Mouse (Mus musculus): ENCODE data around the gene Ren1.
"Not testable (repeated sequence)": the region's sequence is repeated elsewhere in the genome, so short reads cannot be mapped to it uniquely, and the experiment has no call there.

Gene Ren1

DNA sequence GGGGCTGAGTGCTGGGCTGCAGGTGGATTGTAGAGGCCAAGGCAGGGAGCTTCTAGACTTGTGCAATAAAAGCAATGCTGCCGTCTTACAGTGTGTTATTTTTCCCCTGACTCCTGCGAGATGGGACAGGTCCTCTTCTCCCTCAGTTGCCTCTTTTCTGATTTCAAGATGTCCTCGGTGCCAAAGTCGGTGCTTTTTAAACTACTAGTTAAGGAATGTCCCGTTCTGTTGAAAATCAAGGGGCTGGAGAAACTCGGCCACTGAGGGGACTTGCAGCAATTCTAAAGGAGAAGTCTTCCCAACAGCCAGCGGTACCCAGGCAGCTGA is 20.7 kb upstream of the Ren1 start:
- Histone ChIP-seq H3K4me3 (replicated peaks; ENCODE audit: low read length) (peak overlapping the region; percentile 78), H3K4me1 (replicated peaks; ENCODE audit: low read depth, low read length) (peaks cover 38% of the 10 kb centered on the region), H3K9me3 (ENCODE audit: low read length) (peaks cover 8% of the 10 kb centered on the region; the same call in 1 of the 2 replicates), H3K27me3 (ENCODE audit: insufficient read depth, low read length) (peaks cover 31% of the 10 kb centered on the region), H3K36me3 (ENCODE audit: insufficient read depth, low read length) (no peaks in the 10 kb centered on the region)
- TF ChIP-seq CTCF (conservative IDR thresholded peaks at IDR 0.05; ENCODE audit: low read length) (no peak), POU5F1 (IDR thresholded peaks at IDR 0.05; ENCODE audit: borderline replicate concordance, low read length) (no peak), NANOG (IDR thresholded peaks at IDR 0.05; ENCODE audit: borderline replicate concordance, low read length) (no peak)

DNA sequence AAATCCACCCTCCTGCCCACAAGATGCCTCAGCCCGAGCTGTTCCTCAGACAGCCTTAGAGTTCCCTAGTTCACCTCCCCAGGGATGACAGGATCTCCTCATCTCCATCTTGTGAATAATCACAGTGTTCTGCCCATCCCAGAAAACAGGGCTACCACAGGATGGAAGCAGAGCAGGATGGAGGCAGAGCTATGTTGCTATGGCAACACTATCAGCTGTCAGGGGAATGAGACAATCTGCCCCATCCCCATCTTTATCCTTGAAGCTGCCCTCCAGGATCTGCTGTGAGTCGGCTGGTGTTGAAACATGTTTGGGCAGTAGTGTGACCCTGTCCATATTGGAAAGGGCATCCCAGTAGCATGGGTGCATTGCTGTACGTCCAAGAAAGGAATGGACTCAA is 19.2 kb upstream of the Ren1 start:
- TF ChIP-seq POU5F1 (IDR thresholded peaks at IDR 0.05; ENCODE audit: borderline replicate concordance, low read length) (no peak), CTCF (conservative IDR thresholded peaks at IDR 0.05; ENCODE audit: low read length) (no peak), NANOG (IDR thresholded peaks at IDR 0.05; ENCODE audit: borderline replicate concordance, low read length) (no peak)
- peaks cover 32% of the 10 kb centered on the region for H3K4me1 ChIP-seq (replicated peaks; ENCODE audit: low read depth, low read length)

DNA sequence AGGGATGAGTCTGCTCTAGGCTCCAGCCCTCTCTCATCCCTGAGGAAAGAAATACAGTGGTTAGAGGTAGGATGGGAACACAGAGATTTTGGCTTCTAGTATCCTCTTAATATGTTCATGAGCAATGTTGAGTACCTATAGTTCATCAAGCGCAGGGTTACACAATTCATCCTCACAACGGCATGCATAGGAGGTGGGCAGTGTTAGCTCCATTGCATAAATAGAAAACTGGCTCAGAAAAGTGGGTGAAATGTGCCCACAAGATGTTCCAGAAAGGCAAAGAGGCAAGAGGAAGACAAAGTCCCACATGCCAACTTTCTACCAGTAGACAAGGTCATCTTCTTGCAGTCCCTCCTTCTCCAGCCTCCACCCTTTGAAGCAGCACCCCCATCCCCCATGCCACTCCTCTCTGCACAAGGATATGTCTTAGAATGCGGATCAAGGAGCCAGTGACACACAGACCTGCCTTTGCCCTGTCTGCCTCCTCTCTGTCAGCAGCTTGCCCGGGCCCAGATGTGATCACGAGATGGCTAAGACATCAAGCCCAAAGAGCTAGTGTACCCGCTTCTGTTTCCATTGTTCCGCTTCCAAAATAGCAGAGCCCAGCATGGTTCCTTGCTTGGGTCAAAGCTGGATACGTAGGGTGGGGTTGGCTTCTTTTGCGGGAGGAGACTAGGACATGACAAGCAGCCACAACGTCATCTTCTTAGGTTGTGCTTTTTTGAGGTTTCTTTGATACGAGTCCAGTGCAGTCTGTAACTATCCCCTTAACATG is 17.5 kb upstream of the Ren1 start:
- Histone ChIP-seq H3K4me3 (replicated peaks; ENCODE audit: low read length) (no peak overlapping the region), H3K36me3 (ENCODE audit: insufficient read depth, low read length) (no peaks in the 10 kb centered on the region), H3K4me1 (replicated peaks; ENCODE audit: low read depth, low read length) (peaks cover 24% of the 10 kb centered on the region), H3K27me3 (ENCODE audit: insufficient read depth, low read length) (peaks cover 29% of the 10 kb centered on the region), H3K9me3 (ENCODE audit: low read length) (peaks cover 17% of the 10 kb centered on the region)
- TF ChIP-seq NANOG (IDR thresholded peaks at IDR 0.05; ENCODE audit: borderline replicate concordance, low read length) (no peak), CTCF (conservative IDR thresholded peaks at IDR 0.05; ENCODE audit: low read length) (no peak), POU5F1 (IDR thresholded peaks at IDR 0.05; ENCODE audit: borderline replicate concordance, low read length) (no peak)

More for the DNA sequence above, 19.2 kb upstream of the Ren1 start:
- Histone ChIP-seq H3K27me3 (ENCODE audit: insufficient read depth, low read length) (peaks cover 31% of the 10 kb centered on the region), H3K9me3 (ENCODE audit: low read length) (peaks cover 8% of the 10 kb centered on the region; the same call in 1 of the 2 replicates), H3K4me3 (replicated peaks; ENCODE audit: low read length) (no peak overlapping the region), H3K36me3 (ENCODE audit: insufficient read depth, low read length) (no peaks in the 10 kb centered on the region)

DNA sequence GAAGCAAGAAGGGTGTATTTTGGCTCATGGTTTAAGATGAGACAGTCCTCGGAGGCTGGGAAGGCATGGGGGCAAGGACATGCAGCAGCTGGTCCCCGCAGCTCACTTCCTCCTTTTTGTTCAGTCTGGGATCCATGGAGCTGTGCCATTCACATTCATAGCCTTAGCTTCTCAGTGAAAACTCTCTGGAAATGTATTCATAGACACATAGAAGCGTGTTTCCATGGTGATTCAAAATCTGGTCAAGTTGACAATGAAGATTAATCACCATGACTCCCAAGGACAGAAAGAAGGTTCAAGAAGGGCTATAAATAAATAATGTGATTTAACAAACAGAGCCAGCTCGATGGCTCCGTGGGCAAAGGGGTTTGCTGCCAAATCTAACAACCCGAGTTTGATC is 16.4 kb upstream of the Ren1 start:
- Histone ChIP-seq H3K36me3 (ENCODE audit: insufficient read depth, low read length) (no peaks in the 10 kb centered on the region), H3K27me3 (ENCODE audit: insufficient read depth, low read length) (peaks cover 18% of the 10 kb centered on the region), H3K4me3 (replicated peaks; ENCODE audit: low read length) (no peak overlapping the region), H3K9me3 (ENCODE audit: low read length) (peaks cover 17% of the 10 kb centered on the region), H3K4me1 (replicated peaks; ENCODE audit: low read depth, low read length) (peaks cover 24% of the 10 kb centered on the region)
- no peak for TF ChIP-seq CTCF (conservative IDR thresholded peaks at IDR 0.05; ENCODE audit: low read length)

DNA sequence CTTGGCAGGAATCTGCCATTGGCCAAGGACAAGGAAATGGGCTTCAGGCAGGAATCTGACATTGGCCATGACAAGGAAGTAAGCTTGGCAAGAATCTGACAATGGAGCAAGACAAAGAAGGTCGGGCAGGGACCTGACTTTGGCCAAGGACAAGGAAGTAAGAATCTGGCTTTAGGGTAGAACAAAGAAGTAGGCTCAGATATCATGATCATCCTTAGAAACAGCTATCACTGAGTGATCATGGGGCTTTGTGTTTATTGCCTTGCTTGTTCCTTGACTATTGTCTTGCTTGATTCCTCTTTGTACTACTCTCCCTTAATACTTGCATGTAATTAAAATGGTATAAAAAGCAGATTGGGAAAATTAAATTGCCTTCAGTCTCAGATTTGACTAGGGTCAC is 9.9 kb upstream of the Ren1 start:
- not testable (repeated sequence) for H3K36me3 ChIP-seq (ENCODE audit: insufficient read depth, low read length); H3K4me3 ChIP-seq (replicated peaks; ENCODE audit: low read length); H3K27me3 ChIP-seq (ENCODE audit: insufficient read depth, low read length); H3K9me3 ChIP-seq (ENCODE audit: low read length)
- peaks cover 19% of the 10 kb centered on the region for H3K4me1 ChIP-seq (replicated peaks; ENCODE audit: low read depth, low read length)
- peak; percentile 95 for TF ChIP-seq NANOG (IDR thresholded peaks at IDR 0.05; ENCODE audit: borderline replicate concordance, low read length)

DNA sequence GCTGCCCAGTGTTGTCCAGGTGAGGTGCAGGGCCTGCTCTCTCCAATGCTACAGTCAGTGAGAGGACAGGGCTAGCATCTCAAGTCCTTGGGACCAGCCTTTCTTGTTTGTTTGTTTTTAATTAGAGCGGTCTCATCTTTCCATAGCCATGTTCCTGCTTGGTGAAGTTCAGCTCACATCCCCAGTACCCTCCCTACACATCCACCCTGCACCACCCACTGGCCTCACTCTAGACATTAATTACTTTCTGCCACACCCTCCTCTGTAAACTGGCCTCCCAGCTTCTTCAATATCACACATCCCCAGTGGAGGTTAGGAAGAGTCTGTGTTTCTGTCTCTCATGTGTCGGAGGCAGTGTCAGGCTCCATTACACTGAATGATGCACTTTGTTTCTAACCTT is 6.0 kb upstream of the Ren1 start:
- H3K4me1 ChIP-seq (replicated peaks; ENCODE audit: low read depth, low read length): peaks cover 34% of the 10 kb centered on the region
- TF ChIP-seq NANOG (IDR thresholded peaks at IDR 0.05; ENCODE audit: borderline replicate concordance, low read length) (no peak), POU5F1 (IDR thresholded peaks at IDR 0.05; ENCODE audit: borderline replicate concordance, low read length) (no peak), CTCF (conservative IDR thresholded peaks at IDR 0.05; ENCODE audit: low read length) (no peak)
- peaks cover 9% of the 10 kb centered on the region for H3K27me3 ChIP-seq (ENCODE audit: insufficient read depth, low read length)
- H3K9me3 ChIP-seq (ENCODE audit: low read length): no peaks in the 10 kb centered on the region
- no peak overlapping the region for H3K4me3 ChIP-seq (replicated peaks; ENCODE audit: low read length)
- no peaks in the 10 kb centered on the region for H3K36me3 ChIP-seq (ENCODE audit: insufficient read depth, low read length)

DNA sequence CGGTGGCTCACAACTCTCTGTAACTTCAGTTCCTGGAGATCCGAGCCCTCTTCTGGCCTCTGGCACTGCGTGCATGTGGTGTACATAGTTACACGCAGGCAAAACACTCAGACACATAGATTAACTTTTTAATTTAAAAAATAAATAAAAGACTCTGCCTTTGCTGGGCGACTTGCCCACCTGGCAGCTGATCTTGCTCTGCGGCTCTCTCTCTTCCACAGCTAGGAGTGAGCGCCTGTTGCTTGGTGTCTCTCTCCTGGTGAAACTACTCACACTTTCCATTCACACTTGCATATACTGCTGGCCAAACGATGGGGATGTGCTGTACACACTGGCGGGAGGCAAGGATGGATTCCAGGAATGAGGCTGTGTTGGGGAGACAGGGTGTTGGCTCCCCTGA is 3.8 kb upstream of the Ren1 start:
- TF ChIP-seq NANOG (IDR thresholded peaks at IDR 0.05; ENCODE audit: borderline replicate concordance, low read length): no peak
- TF ChIP-seq POU5F1 (IDR thresholded peaks at IDR 0.05; ENCODE audit: borderline replicate concordance, low read length): no peak
- no peak for TF ChIP-seq CTCF (conservative IDR thresholded peaks at IDR 0.05; ENCODE audit: low read length)
- H3K9me3 ChIP-seq (ENCODE audit: low read length): no peaks in the 10 kb centered on the region
- peaks cover 17% of the 10 kb centered on the region for H3K4me1 ChIP-seq (replicated peaks; ENCODE audit: low read depth, low read length)
- peaks cover 21% of the 10 kb centered on the region for H3K27me3 ChIP-seq (ENCODE audit: insufficient read depth, low read length)
- H3K36me3 ChIP-seq (ENCODE audit: insufficient read depth, low read length): no peaks in the 10 kb centered on the region
- H3K4me3 ChIP-seq (replicated peaks; ENCODE audit: low read length): no peak overlapping the region

DNA sequence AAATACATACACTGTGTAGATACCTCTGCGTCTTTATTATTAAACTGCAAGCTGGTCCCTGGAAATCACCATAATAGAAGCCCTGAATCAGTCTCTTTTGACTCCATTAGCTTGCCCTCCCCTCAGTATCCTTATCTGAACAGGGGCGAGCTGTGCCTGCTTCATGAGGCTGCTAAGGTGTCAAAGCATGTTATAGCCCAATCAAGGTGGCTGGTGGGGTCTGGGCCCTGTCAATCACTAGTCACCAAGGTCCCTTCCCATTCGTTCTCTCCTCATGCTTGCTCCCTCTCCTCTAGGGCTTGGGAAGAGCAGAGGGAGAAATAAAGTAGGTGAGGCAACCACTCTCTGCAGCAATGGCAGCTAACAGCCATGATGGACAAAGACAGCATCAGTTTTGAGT is 3.1 kb upstream of the Ren1 start:
- no peak overlapping the region for H3K4me3 ChIP-seq (replicated peaks; ENCODE audit: low read length)
- TF ChIP-seq POU5F1 (IDR thresholded peaks at IDR 0.05; ENCODE audit: borderline replicate concordance, low read length) (no peak), CTCF (conservative IDR thresholded peaks at IDR 0.05; ENCODE audit: low read length) (no peak), NANOG (IDR thresholded peaks at IDR 0.05; ENCODE audit: borderline replicate concordance, low read length) (no peak)

More for the DNA sequence above, 3.1 kb upstream of the Ren1 start:
- peaks cover 17% of the 10 kb centered on the region for H3K4me1 ChIP-seq (replicated peaks; ENCODE audit: low read depth, low read length)
- no peaks in the 10 kb centered on the region for H3K36me3 ChIP-seq (ENCODE audit: insufficient read depth, low read length)
- peaks cover 25% of the 10 kb centered on the region for H3K27me3 ChIP-seq (ENCODE audit: insufficient read depth, low read length)
- no peaks in the 10 kb centered on the region for H3K9me3 ChIP-seq (ENCODE audit: low read length)
